Mouse (Mus musculus) duodenum, adult 2 months (tissue): ENCODE results near the gene Gyg. TPM values are rescaled to one million over a fixed set of nuclear protein-coding genes. Genes with fewer than 3 reads are reported as not detected.

Experiments used
- polyA plus RNA-seq: library from polyadenylated mRNA; depleted of rRNA; stranded (reverse); fragments of >200 nt; gene quantifications from 2 replicates; pipeline ENCODE4 v1.2.3, GENCODE M21; 2012; ENCODE audit warnings: low replicate concordance; rRNA removed

The Gyg gene
- 2.8 and 5.3 TPM in 2 replicates for polyA plus RNA-seq

GRCm38 (mm10) chr3:20154531-20155367 lies at the start of gene Gyg:
Gene Gyg, minus strand, starts transcription at chr3:20155317.

Other genes starting within 250 kb of the Gyg start
- gene Cp, start 198.3 kb downstream of the Gyg start, polyA plus RNA-seq: 0.39 and 1.1 TPM in 2 replicates
- 11.2 and 18.4 TPM in 2 replicates for gene Hps3, start 120.0 kb downstream of the Gyg start, polyA plus RNA-seq
- 1.3 and 1.7 TPM in 2 replicates for gene Hltf, start 97.5 kb downstream of the Gyg start, polyA plus RNA-seq
- gene Cpa3, start 86.9 kb upstream of the Gyg start, polyA plus RNA-seq: 0.08 TPM in 1 of 2 replicates, not detected in the other
- 0.17 and 272 TPM in 2 replicates for gene Cpb1, start 120.4 kb upstream of the Gyg start, polyA plus RNA-seq
- gene Agtr1b, start 211.9 kb upstream of the Gyg start, polyA plus RNA-seq: 0.16 TPM in 1 of 2 replicates, not detected in the other